Comparison of ENCODE assay signal across 14 mouse cellular contexts in genomic region chr16:10585165-10585564, GRCm38 (mm10). TPM values are rescaled to one million over a fixed set of nuclear protein-coding genes. Genes with fewer than 3 reads are reported as not detected.
DNase-seq lines count a peak whose midpoint lies in the region; ATAC-seq and TF ChIP-seq lines count a peak whose summit lies in the region.
"Had no signal": no experiment of that assay in that cellular context is flagged by ENCODE, and none has a peak within 500 bp of the region (broad histone marks: within the 10 kb centered on the region; RNA-seq: fewer than 3 reads in every experiment).

No protein-coding gene starts in this region.

- peak; percentile 31 to 57 for DNase-seq in cerebellum, adult 2 months
- no peak for DNase-seq in cerebellum, adult 9-10 months
- DNase-seq in 3134 (ENCODE audit: extremely low read depth, insufficient read length, low spot score): peak; percentile 26
- no peak for DNase-seq in frontal cortex, postnatal 25 days (ENCODE audit: low spot score in 2 of 2)
- DNase-seq in c-Kit-positive CD71-positive TER-119-positive erythroid progenitor cells, embryonic 14.5 days (ENCODE audit: low spot score): no peak
- no peak for DNase-seq in left cerebral cortex, postnatal 25 days (ENCODE audit: low spot score in 2 of 2)
- DNase-seq: gastrocnemius, postnatal 14 days; heart, postnatal 10 days; retina, postnatal 1 day had no signal

- WGBS in cerebellum, adult 2 months: 47% methylated on average over 1 of the region's 1 CpGs

- peaks cover 91% of the 10 kb centered on the region for H3K36me3 ChIP-seq in megakaryocyte, embryonic 14.5 days (replicated peaks; ENCODE audit: low read length)

- H3K9me3 ChIP-seq in megakaryocyte, embryonic 14.5 days: no peaks in the 10 kb centered on the region
- H3K9me3 ChIP-seq: forebrain, embryonic 13.5 days; intestine, embryonic 15.5 days; neural tube, embryonic 12.5 days had no signal

- no peak for TF ChIP-seq POLR2A in cerebellum, adult 2 months (IDR thresholded peaks at IDR 0.05; ENCODE audit: borderline replicate concordance, insufficient read depth, low read length)

- no peak overlapping the region for H3K4me3 ChIP-seq in cerebellum, adult 2 months (replicated peaks; ENCODE audit: insufficient read depth, low read depth, low read length)
- peak overlapping the region; percentile 11 for H3K4me3 ChIP-seq in megakaryocyte, embryonic 14.5 days (replicated peaks)
- H3K4me3 ChIP-seq: forebrain, embryonic 13.5 days; intestine, embryonic 15.5 days; neural tube, embryonic 12.5 days had no signal

- H3K27ac ChIP-seq in cerebellum, adult 2 months (ENCODE audit: insufficient read depth, low read length): no peak overlapping the region
- H3K27ac ChIP-seq: forebrain, embryonic 13.5 days; intestine, embryonic 15.5 days; neural tube, embryonic 12.5 days had no signal

- H3K27me3 ChIP-seq in cerebellum, adult 2 months (ENCODE audit: control insufficient read depth, insufficient read depth, low read length): no peaks in the 10 kb centered on the region
- H3K27me3 ChIP-seq in megakaryocyte, embryonic 14.5 days (replicated peaks): no peaks in the 10 kb centered on the region
- H3K27me3 ChIP-seq: forebrain, embryonic 13.5 days; intestine, embryonic 15.5 days; neural tube, embryonic 12.5 days had no signal

- intact Hi-C loops in left cerebral cortex, postnatal 25 days (cut with DNase I): loop anchor here (5.0 kb wide), 1 partner anchor 202 kb away; the partner anchor contains the start of genes Socs1 and Tnp2

- peaks cover 10% of the 10 kb centered on the region for H3K4me1 ChIP-seq in cerebellum, adult 2 months (ENCODE audit: control insufficient read depth, insufficient read depth, low read length)
- H3K4me1 ChIP-seq in megakaryocyte, embryonic 14.5 days: peaks cover 90% of the 10 kb centered on the region
- H3K4me1 ChIP-seq: forebrain, embryonic 13.5 days; intestine, embryonic 15.5 days; neural tube, embryonic 12.5 days had no signal

- no peak for TF ChIP-seq CTCF in cerebellum, adult 2 months (IDR thresholded peaks at IDR 0.05; ENCODE audit: borderline replicate concordance, insufficient read depth, low read depth, low read length)

- ATAC-seq in activated CD4-positive, CD25-positive, alpha-beta regulatory T cell, adult 4 months: peak; percentile 80
- ATAC-seq: forebrain, embryonic 13.5 days; intestine, embryonic 15.5 days had no signal

RNA-seq across cellular contexts. Expression of gene Clec16a, which starts 40.0 kb away (rescaled TPM):
- 48.7 and 51.2 TPM in 2 replicates for polyA plus RNA-seq in cerebellum, adult 2 months (2012; rRNA removed)
- 1 to 10 TPM; 7.0 to 7.8 TPM for polyA plus RNA-seq in activated CD4-positive, CD25-positive, alpha-beta regulatory T cell, adult 4 months (2017; shearing (Covaris generic))
- polyA plus RNA-seq in megakaryocyte, embryonic 14.5 days (2012; ENCODE audit: insufficient read depth, low replicate concordance): 10.4 and 13.5 TPM in 2 replicates
- 10 to 100 TPM; 89.7 to 91.1 TPM for total RNA-seq in left cerebral cortex, postnatal 25 days (2021)

RNA-seq across cellular contexts. Expression of gene Dexi, which starts 42.3 kb away (rescaled TPM):
- 126 and 143 TPM in 2 replicates for polyA plus RNA-seq in cerebellum, adult 2 months (2012; rRNA removed)
- 1 to 10 TPM; 3.0 to 3.1 TPM for polyA plus RNA-seq in activated CD4-positive, CD25-positive, alpha-beta regulatory T cell, adult 4 months (2017; shearing (Covaris generic))
- polyA plus RNA-seq in megakaryocyte, embryonic 14.5 days (2012; ENCODE audit: insufficient read depth, low replicate concordance): 41.9 and 81.7 TPM in 2 replicates
- total RNA-seq in left cerebral cortex, postnatal 25 days (2021): 10 to 100 TPM; 59.5 to 64.8 TPM

Comparison
In these comparisons a context has a peak if more than half of its experiments do, and no peak if none do; other contexts are left out.
1. DNase-seq: peak in cerebellum, adult 2 months (2 of 2) and 3134 (single experiment); none in cerebellum, adult 9-10 months (single experiment), frontal cortex, postnatal 25 days (0 of 2), c-Kit-positive CD71-positive TER-119-positive erythroid progenitor cells, embryonic 14.5 days (single experiment) and left cerebral cortex, postnatal 25 days (0 of 2).
2. RNA of gene Dexi, which starts 42.3 kb away (polyA plus RNA-seq): 126 to 143 TPM in cerebellum, adult 2 months and 41.9 to 81.7 TPM in megakaryocyte, embryonic 14.5 days; 3.0 to 3.1 TPM in activated CD4-positive, CD25-positive, alpha-beta regulatory T cell, adult 4 months; every median in the first group is over 10 times any median in the second.